Mouse (Mus musculus) testis, adult 2 months (tissue): ENCODE data around the gene Rab43. TPM values are rescaled to one million over a fixed set of nuclear protein-coding genes. Genes with fewer than 3 reads are reported as not detected.

Experiments used
- H3K27ac ChIP-seq: fragments of 200-500 bp; 2 replicates; pipeline ENCODE4 v1.5.1; 2012; ENCODE audit warnings: low read depth, low read length; ENCODE audit not compliant: control insufficient read depth, insufficient read depth
- H3K27me3 ChIP-seq: fragments of 200-500 bp; 2 replicates; pipeline ENCODE4 v1.6.1; 2012; ENCODE audit warnings: mild to moderate bottlenecking, low read length, moderate library complexity; ENCODE audit not compliant: control insufficient read depth, insufficient read depth
- H3K36me3 ChIP-seq: fragments of 200-500 bp; 2 replicates; pipeline ENCODE4 v1.6.1; 2012; ENCODE audit warnings: mild to moderate bottlenecking, low read length; ENCODE audit not compliant: control insufficient read depth, insufficient read depth
- H3K4me1 ChIP-seq: fragments of 200-500 bp; 2 replicates; pipeline ENCODE4 v1.6.1; 2012; ENCODE audit warnings: low read length; ENCODE audit not compliant: control insufficient read depth, insufficient read depth
- H3K4me3 ChIP-seq: fragments of 200-500 bp; 2 replicates; pipeline ENCODE4 v1.5.1; 2012; ENCODE audit warnings: low read depth, mild to moderate bottlenecking, low read length, moderate library complexity, mixed read lengths; ENCODE audit not compliant: control insufficient read depth
- CTCF ChIP-seq: fragments of 200-500 bp; IDR thresholded peaks from 2 replicates; pipeline ENCODE4 v1.5.1; 2012; ENCODE audit warnings: low read depth, mild to moderate bottlenecking, inconsistent platforms, low read length, moderate library complexity; ENCODE audit not compliant: control insufficient read depth, insufficient read depth, insufficient replicate concordance
- POLR2A ChIP-seq: fragments of 200-500 bp; IDR thresholded peaks from 2 replicates; pipeline ENCODE4 v1.6.1; 2012; ENCODE audit warnings: low read depth, mild to moderate bottlenecking, inconsistent platforms, low read length, moderate library complexity; ENCODE audit not compliant: control insufficient read depth
- polyA plus RNA-seq: library from polyadenylated mRNA; depleted of rRNA; stranded (reverse); fragments of >200 nt; gene quantifications from 2 replicates; pipeline ENCODE4 v1.2.3, GENCODE M21; 2012

Gene Rab43
- polyA plus RNA-seq, 1 experiment: 19.5 TPM

DNA sequence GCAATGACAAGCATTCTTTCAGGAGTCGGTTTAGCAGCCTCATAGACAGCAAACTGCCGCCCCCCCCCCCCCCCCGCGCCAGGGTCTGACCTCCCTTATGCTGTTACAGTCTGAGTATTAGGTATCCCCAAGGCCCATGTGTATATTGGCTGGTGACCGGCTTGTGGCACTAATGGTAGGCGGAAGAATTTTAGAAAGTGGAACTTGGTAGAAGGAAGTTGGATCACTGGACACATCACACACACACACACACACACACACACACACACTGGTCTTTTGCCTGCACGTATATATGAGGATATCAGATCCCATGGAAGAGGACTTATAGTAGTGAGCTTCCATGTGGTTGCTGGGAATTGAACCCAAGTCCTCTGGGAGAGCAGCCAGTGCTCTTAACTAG lies 9.5 kb downstream of the Rab43 start:
- H3K27ac ChIP-seq: no peak overlapping the region
- H3K36me3 ChIP-seq: no peaks in the 10 kb centered on the region
- no peaks in the 10 kb centered on the region for H3K27me3 ChIP-seq
- H3K4me3 ChIP-seq: no peak overlapping the region
- TF ChIP-seq POLR2A (no peak), CTCF (no peak)
- H3K4me1 ChIP-seq: no peaks in the 10 kb centered on the region; the same call in none of the 2 replicates

DNA sequence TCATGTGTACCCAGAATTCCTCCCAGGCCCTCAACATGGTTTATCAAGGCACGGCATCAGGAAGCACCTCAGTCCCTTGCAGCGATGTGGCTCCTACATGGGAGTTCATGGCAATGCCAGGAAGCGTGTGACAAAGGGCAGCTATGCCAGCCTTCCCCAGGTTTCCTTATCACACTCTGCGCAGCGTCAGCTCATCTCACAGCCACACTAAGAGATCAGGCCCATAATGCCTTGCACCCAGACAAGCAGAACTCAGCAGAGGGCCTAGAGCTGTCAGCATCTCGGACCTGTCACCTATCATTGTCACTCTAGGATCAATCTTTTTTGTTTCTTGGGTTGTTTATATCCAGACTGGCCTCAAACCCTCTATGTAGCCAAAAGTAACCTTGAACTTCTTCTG lies 12.4 kb downstream of the Rab43 start:
- no peak for TF ChIP-seq POLR2A
- TF ChIP-seq CTCF: no peak
- Histone ChIP-seq H3K4me3 (no peak overlapping the region), H3K4me1 (no peaks in the 10 kb centered on the region; the same call in none of the 2 replicates), H3K27ac (no peak overlapping the region), H3K36me3 (no peaks in the 10 kb centered on the region), H3K27me3 (no peaks in the 10 kb centered on the region)

DNA sequence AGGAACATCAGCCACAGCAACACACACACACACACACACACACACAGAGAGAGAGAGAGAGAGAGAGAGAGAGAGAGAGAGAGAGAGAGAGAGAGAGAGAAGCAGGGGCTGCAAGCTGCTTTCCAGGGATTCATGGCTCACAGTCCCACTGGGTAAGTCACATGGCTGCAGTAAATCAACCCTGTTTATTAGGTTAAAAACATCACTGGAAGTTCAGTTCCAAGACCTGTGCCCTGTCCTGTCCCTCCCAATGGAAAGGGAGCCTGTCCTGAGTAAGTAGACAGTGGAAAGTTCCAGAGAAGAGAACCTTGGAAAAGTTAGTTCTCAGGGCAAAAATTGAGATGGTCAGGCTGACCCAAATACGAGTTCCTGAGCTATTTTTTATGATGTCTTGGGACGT lies 14.6 kb downstream of the Rab43 start:
- Histone ChIP-seq H3K27ac (no peak overlapping the region), H3K4me1 (no peaks in the 10 kb centered on the region; the same call in none of the 2 replicates), H3K27me3 (no peaks in the 10 kb centered on the region), H3K4me3 (no peak overlapping the region), H3K36me3 (no peaks in the 10 kb centered on the region; the same call in 1 of the 2 replicates)
- TF ChIP-seq CTCF (no peak), POLR2A (no peak)

DNA sequence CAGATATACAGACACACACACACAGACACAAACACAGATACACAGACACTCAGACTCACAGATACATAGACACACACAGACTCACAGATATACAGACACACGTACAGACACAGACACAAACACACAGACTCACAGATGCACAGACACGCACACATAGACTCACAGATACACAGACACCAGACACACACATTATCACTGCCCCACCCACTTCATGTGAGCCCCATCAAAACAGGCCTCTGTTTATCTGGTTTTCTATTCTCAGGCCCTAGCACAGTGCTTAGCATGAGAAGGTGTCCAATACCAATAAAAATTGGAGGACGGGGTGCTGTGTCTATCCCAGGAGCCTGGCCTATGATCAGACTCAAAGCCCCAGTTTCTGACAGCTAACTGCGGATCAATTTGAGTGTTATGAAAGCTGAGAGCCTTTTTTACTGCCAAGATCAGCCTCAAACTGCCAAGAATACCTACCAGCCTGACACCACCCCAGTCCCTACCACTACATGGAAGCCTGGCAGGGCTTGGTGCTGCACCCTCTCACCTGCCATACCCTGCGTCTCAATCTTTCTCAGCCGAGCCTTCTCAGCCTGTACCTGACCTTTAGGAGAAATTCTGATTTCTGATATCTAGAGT lies 15.6 kb downstream of the Rab43 start:
- TF ChIP-seq POLR2A (no peak), CTCF (no peak)
- H3K4me1 ChIP-seq: peaks cover under 1% of the 10 kb centered on the region
- H3K36me3 ChIP-seq: peaks cover 2% of the 10 kb centered on the region
- no peak overlapping the region for H3K27ac ChIP-seq
- no peaks in the 10 kb centered on the region for H3K27me3 ChIP-seq
- no peak overlapping the region for H3K4me3 ChIP-seq

DNA sequence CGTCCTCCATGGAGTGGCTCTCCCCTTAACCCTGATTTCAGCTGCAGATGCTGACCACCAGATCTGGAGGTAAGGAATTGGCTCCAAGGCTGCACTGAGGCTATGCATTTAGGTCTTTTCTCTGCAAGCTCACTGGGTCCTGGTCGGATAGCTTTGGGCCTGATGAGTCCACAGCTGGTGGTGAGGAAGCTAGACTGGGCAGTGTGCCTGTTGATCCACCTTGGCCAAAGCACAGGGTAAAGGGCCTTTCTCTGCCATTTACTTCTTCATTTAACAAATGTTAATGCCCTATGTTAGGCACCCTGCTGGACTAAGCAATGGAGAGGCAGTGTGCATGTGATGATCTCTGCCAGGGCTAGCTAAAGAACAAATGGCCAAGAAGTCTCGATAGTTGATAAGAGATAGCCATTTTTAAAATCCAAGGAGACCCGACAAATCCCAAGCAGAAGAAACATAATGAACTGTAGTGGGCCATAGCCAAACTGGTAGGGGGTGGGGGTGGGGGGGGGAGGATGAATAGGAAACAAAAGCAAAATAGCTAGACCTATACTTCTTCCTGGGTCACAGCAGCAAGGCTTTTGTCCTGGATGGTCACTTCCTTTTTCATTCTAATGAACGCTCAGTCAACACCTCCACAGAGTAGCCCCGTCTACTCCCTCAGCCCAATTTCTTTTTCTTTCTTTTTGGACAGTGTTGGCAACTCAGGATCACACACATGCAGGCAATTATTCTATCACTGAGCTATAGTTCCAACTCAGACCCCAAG lies 16.4 kb downstream of the Rab43 start:
- H3K4me3 ChIP-seq: no peak overlapping the region

DNA sequence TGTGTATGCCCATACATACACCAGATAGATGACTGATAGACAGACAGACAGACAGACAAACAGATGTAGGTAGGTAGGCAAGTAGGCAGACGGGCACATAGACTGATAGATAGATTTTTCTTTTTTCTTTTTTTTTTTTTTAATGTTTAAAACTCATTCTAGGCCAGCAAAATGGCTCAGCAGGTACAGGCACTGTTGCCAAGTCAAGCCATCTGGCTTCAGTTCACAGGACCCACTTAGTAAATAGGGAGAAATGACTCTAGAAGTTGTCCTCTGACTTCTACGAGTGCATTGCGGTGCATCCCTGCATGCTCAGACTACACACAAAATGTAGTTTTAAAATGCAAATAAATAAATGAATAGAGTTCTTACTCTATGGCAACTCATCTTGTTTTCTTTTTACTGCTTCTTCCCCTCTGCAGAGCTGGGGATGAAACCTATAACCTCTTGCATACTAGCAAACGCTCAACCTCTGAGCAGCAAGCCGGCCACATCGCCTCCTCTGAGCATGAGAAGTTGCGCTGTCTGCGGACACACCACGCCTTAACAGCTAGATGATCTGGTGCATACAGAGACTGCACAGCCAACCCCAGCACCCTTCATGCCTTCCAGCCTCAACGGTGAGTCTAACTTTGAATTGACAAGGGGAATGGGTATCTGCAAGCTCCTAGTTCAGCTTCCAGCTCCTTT lies 18.0 kb downstream of the Rab43 start:
- no peaks in the 10 kb centered on the region for H3K27me3 ChIP-seq
- TF ChIP-seq CTCF: no peak
- TF ChIP-seq POLR2A: no peak
- peaks cover 8% of the 10 kb centered on the region for H3K4me1 ChIP-seq
- peaks cover 5% of the 10 kb centered on the region for H3K36me3 ChIP-seq
- no peak overlapping the region for H3K27ac ChIP-seq
- H3K4me3 ChIP-seq: no peak overlapping the region

More for the DNA sequence above, 16.4 kb downstream of the Rab43 start:
- Histone ChIP-seq H3K4me1 (peaks cover 7% of the 10 kb centered on the region), H3K36me3 (peaks cover 5% of the 10 kb centered on the region), H3K27me3 (no peaks in the 10 kb centered on the region), H3K27ac (no peak overlapping the region)
- TF ChIP-seq POLR2A: no peak
- no peak for TF ChIP-seq CTCF

DNA sequence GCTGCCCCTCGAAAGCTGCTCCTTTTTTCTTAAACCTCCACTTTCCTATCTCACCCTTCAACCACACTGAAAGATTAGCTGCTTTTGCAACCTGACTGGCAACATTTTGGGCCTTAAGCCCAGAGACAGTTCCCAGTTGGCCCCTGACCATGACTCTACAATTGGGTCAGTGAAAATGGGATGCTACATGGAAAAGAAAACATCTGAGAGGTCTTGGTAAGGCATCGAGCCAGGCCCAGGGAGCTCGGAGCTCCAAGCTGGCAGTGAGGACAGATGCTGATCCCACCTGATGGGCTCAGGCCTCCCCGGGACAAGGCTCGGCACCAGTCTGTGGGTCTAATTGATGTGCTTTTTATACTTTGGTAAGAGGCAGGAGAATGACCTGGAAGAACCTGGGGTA lies 20.1 kb downstream of the Rab43 start:
- no peaks in the 10 kb centered on the region for H3K27me3 ChIP-seq
- H3K4me1 ChIP-seq: peaks cover 11% of the 10 kb centered on the region
- TF ChIP-seq CTCF (no peak), POLR2A (no peak)
- H3K4me3 ChIP-seq: peak overlapping the region; percentile 78
- H3K36me3 ChIP-seq: peaks cover 5% of the 10 kb centered on the region
- no peak overlapping the region for H3K27ac ChIP-seq
